Mouse (Mus musculus): ENCODE results near the gene Dab2ip. TPM values are rescaled to one million over a fixed set of nuclear protein-coding genes. Genes with fewer than 3 reads are reported as not detected.
A peak's percentile ranks its signal among the peaks of the same experiment; 100 is the strongest.

The Dab2ip gene
- polyA plus RNA-seq, 1 experiment, result 46.9 TPM

DNA sequence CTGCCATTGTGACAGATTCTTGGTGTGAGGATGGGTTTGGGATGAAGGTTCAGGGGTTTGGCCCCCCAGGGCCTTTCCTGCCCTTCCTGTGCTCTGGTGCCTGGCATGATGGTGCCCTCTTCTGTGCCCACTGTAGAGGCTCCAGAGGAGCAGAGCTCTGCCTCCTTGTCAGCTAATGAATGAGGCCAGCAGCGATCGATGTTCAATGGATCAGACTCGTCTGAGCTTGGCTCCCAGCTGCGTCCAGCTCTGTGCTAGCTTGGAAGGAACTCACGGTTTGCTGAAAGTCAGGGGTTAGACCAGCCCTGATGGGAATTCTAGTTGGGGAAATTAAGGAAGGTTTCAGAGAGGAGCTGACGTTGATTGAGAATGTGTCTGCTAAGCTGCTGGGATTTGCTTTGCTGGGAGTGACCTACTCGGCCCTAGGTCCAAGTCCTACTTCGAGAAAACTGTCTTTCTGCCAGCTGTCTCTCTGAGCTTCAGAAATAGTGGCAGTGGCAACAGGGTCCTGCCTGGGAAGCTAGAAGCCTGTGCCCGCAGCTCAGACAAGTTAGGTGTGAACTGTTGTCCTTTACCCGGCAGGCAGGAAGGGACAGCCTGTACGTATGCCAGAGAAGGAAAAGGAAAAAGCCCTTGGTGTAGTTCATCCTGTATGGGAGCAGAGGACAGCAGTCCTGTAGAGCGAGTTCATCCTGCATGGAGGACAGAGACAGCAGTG, 65.5 kb downstream of the Dab2ip start:
- TF ChIP-seq POLR2AphosphoS2 (IDR thresholded peaks at IDR 0.05; ENCODE audit: insufficient read length, low read depth) (no peak), TCF3 (IDR thresholded peaks at IDR 0.05; ENCODE audit: insufficient read length, low read depth) (no peak), USF1 (IDR thresholded peaks at IDR 0.05; ENCODE audit: low read depth) (no peak), SRF (IDR thresholded peaks at IDR 0.05; ENCODE audit: control insufficient read depth, insufficient read length, low read depth) (no peak), MYOG (IDR thresholded peaks at IDR 0.05; ENCODE audit: control insufficient read depth in 1 of 3, insufficient read depth in 1 of 3, insufficient read length in 2 of 3, low read depth in 2 of 3) (no peak), REST (IDR thresholded peaks at IDR 0.05; ENCODE audit: insufficient read depth, insufficient read length) (no peak), MYOD1 (IDR thresholded peaks at IDR 0.05; ENCODE audit: control insufficient read depth in 1 of 3, insufficient read length in 2 of 3, low read depth in 2 of 3) (no peak), CEBPB (IDR thresholded peaks at IDR 0.05; ENCODE audit: insufficient read depth, poor library complexity, severe bottlenecking) (no peak), POLR2A (IDR thresholded peaks at IDR 0.05; ENCODE audit: insufficient read length, low read depth) (no peak), E2F4 (IDR thresholded peaks at IDR 0.05; ENCODE audit: insufficient read depth) (no peak), TCF12 (IDR thresholded peaks at IDR 0.05; ENCODE audit: insufficient read depth, poor library complexity, severe bottlenecking) (no peak), MAX (IDR thresholded peaks at IDR 0.05; ENCODE audit: low read depth) (no peak)
- Histone ChIP-seq H3K27me3 (ENCODE audit: control insufficient read depth, insufficient read depth, insufficient read length) (no peaks in the 10 kb centered on the region), H3K4me2 (ENCODE audit: low read depth) (no peak overlapping the region)

DNA sequence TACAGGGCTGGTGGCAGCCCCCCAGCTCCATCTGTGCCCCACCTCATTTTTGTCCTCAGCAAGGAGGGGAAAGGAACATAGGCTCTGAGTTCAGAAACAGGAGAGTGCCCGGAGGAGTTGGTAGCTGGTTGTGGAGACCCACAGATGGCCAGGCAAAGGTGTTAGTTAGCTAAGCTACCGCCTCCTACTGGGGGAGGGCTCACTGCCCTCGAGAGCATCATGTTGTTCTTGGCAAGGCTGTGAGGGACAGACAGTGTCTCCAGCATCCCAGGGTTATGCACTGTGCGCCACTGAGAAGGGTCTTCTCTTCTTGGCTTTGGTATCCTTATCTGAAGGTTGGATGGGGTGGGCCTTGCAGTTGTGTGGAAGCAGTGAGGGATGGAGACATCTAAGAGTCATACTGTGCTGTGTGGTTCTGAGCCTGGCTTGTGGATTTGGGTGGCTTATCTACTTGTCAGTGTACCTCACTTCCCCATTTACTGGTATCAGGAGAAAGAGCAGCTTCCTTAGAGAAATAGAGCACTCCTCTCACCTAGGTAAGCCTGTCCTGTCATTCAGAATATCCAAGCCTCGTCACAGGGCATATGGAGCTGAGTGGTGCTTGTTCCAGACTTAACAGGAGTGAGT, 66.4 kb downstream of the Dab2ip start:
- Histone ChIP-seq H3K4me2 (ENCODE audit: low read depth) (no peak overlapping the region), H3K36me3 (ENCODE audit: control insufficient read depth, insufficient read depth) (no peaks in the 10 kb centered on the region), H3K79me2 (ENCODE audit: control insufficient read depth, insufficient read depth) (no peaks in the 10 kb centered on the region), H3K4me3 (no peak overlapping the region), H3K27me3 (ENCODE audit: control insufficient read depth, insufficient read depth, insufficient read length) (no peaks in the 10 kb centered on the region), H3ac (ENCODE audit: control insufficient read depth, insufficient read length) (no peak overlapping the region)
- no peak for TF ChIP-seq TCF3 (IDR thresholded peaks at IDR 0.05; ENCODE audit: insufficient read length, low read depth)
- no peak for TF ChIP-seq TCF12 (IDR thresholded peaks at IDR 0.05; ENCODE audit: insufficient read depth, poor library complexity, severe bottlenecking)
- TF ChIP-seq MYOG (IDR thresholded peaks at IDR 0.05; ENCODE audit: control insufficient read depth in 1 of 3, insufficient read depth in 1 of 3, insufficient read length in 2 of 3, low read depth in 2 of 3), result no peak
- no peak for TF ChIP-seq SRF (IDR thresholded peaks at IDR 0.05; ENCODE audit: control insufficient read depth, insufficient read length, low read depth)

More for the DNA sequence above, 65.5 kb downstream of the Dab2ip start:
- no peak overlapping the region for H3K4me3 ChIP-seq
- H3K79me2 ChIP-seq (ENCODE audit: control insufficient read depth, insufficient read depth), result no peaks in the 10 kb centered on the region
- H3ac ChIP-seq (ENCODE audit: control insufficient read depth, insufficient read length), result no peak overlapping the region
- no peaks in the 10 kb centered on the region for H3K36me3 ChIP-seq (ENCODE audit: control insufficient read depth, insufficient read depth)

DNA sequence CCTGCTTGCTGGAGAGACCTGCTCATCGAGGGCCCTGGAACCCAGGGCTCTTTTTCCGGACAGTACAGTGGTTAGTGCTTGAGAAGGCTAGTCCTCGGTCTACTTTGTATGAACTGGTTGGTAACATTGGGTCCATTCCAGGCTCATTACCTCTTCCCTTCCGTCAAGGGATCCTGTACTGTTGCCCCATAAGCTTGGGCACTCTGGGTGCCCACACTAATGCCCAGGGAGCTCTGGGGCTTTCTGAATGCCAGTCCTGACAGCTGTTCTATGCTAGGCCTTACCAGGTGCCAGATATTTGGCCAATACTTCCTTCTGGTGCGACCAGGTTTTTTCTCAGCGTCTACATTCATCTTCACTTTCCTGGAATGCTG, 66.9 kb downstream of the Dab2ip start:
- Histone ChIP-seq H3K4me3 (no peak overlapping the region), H3K27me3 (ENCODE audit: control insufficient read depth, insufficient read depth, insufficient read length) (no peaks in the 10 kb centered on the region), H3K36me3 (ENCODE audit: control insufficient read depth, insufficient read depth) (no peaks in the 10 kb centered on the region), H3ac (ENCODE audit: control insufficient read depth, insufficient read length) (no peak overlapping the region), H3K79me2 (ENCODE audit: control insufficient read depth, insufficient read depth) (no peaks in the 10 kb centered on the region), H3K4me2 (ENCODE audit: low read depth) (no peak overlapping the region)
- TF ChIP-seq SRF (IDR thresholded peaks at IDR 0.05; ENCODE audit: control insufficient read depth, insufficient read length, low read depth), result no peak
- no peak for TF ChIP-seq E2F4 (IDR thresholded peaks at IDR 0.05; ENCODE audit: insufficient read depth)
- no peak for TF ChIP-seq POLR2AphosphoS2 (IDR thresholded peaks at IDR 0.05; ENCODE audit: insufficient read length, low read depth)
- no peak for TF ChIP-seq POLR2A (IDR thresholded peaks at IDR 0.05; ENCODE audit: insufficient read length, low read depth)
- no peak for TF ChIP-seq REST (IDR thresholded peaks at IDR 0.05; ENCODE audit: insufficient read depth, insufficient read length)
- no peak for TF ChIP-seq MYOG (IDR thresholded peaks at IDR 0.05; ENCODE audit: control insufficient read depth in 1 of 3, insufficient read depth in 1 of 3, insufficient read length in 2 of 3, low read depth in 2 of 3)
- no peak for TF ChIP-seq TCF3 (IDR thresholded peaks at IDR 0.05; ENCODE audit: insufficient read length, low read depth)
- TF ChIP-seq TCF12 (IDR thresholded peaks at IDR 0.05; ENCODE audit: insufficient read depth, poor library complexity, severe bottlenecking), result no peak
- TF ChIP-seq USF1 (IDR thresholded peaks at IDR 0.05; ENCODE audit: low read depth), result no peak
- no peak for TF ChIP-seq CEBPB (IDR thresholded peaks at IDR 0.05; ENCODE audit: insufficient read depth, poor library complexity, severe bottlenecking)
- TF ChIP-seq MYOD1 (IDR thresholded peaks at IDR 0.05; ENCODE audit: control insufficient read depth in 1 of 3, insufficient read length in 2 of 3, low read depth in 2 of 3), result no peak

DNA sequence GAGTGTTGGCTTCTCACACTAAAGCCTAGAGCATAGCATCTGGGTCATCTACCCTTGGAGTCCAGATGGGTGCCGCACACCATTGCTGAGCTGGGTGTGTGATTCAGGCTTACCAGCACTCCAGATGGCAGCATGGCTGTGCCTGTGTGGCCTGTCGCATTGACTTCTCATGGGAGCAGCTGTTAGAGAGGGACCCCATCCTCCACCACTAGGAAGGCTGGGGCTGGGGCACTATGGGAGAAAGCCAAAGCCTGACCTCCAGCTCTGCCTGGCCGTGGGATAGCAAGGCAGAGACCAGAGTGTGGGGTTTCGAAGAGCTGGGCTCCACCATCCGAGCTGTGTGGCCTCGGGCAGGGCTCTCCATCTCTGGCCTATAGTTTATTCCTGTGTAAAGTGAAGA, 67.5 kb downstream of the Dab2ip start:
- no peaks in the 10 kb centered on the region for H3K27me3 ChIP-seq (ENCODE audit: control insufficient read depth, insufficient read depth, insufficient read length)
- no peak overlapping the region for H3K4me3 ChIP-seq
- no peak overlapping the region for H3ac ChIP-seq (ENCODE audit: control insufficient read depth, insufficient read length)
- no peak for TF ChIP-seq USF1 (IDR thresholded peaks at IDR 0.05; ENCODE audit: low read depth)
- no peak for TF ChIP-seq MYOD1 (IDR thresholded peaks at IDR 0.05; ENCODE audit: control insufficient read depth in 1 of 3, insufficient read length in 2 of 3, low read depth in 2 of 3)
- TF ChIP-seq MYOG (IDR thresholded peaks at IDR 0.05; ENCODE audit: control insufficient read depth in 1 of 3, insufficient read depth in 1 of 3, insufficient read length in 2 of 3, low read depth in 2 of 3), result peak in 1 of 3 experiments; percentile 9
- no peak overlapping the region for H3K4me2 ChIP-seq (ENCODE audit: low read depth)
- H3K79me2 ChIP-seq (ENCODE audit: control insufficient read depth, insufficient read depth), result no peaks in the 10 kb centered on the region
- no peaks in the 10 kb centered on the region for H3K36me3 ChIP-seq (ENCODE audit: control insufficient read depth, insufficient read depth)

DNA sequence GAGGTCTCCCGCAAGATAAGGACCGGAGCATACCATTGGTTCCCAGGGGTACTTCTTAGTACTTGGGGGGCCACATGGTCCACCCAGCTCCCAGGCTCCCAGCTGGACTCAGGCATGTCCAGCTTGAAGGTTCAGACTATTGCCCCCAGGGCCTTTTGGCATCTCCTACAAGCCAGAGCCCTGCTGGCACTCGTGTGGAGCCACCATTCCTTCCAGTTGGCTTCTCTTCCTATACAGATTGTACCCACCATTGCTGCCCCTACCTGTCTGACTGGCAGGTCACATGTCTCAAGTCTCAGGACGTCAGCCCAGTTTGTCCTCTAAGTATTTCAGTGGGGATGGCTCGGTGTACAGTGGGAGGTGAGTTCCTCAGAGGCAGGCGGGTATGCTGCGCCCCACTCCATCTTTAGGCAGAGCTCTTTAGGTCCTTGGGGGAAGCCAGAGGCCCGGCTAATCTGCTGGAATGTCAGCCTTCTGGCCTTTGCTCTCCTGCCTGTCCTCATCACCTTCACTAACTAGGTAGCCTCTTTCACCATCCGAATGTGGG, 68.2 kb downstream of the Dab2ip start:
- Histone ChIP-seq H3K27me3 (ENCODE audit: control insufficient read depth, insufficient read depth, insufficient read length) (no peaks in the 10 kb centered on the region), H3K36me3 (ENCODE audit: control insufficient read depth, insufficient read depth) (no peaks in the 10 kb centered on the region), H3K79me2 (ENCODE audit: control insufficient read depth, insufficient read depth) (no peaks in the 10 kb centered on the region), H3K4me2 (ENCODE audit: low read depth) (no peak overlapping the region), H3ac (ENCODE audit: control insufficient read depth, insufficient read length) (no peak overlapping the region), H3K4me3 (no peak overlapping the region)
- TF ChIP-seq MAX (IDR thresholded peaks at IDR 0.05; ENCODE audit: low read depth) (no peak), MYOG (IDR thresholded peaks at IDR 0.05; ENCODE audit: control insufficient read depth in 1 of 3, insufficient read depth in 1 of 3, insufficient read length in 2 of 3, low read depth in 2 of 3) (no peak), REST (IDR thresholded peaks at IDR 0.05; ENCODE audit: insufficient read depth, insufficient read length) (no peak), CEBPB (IDR thresholded peaks at IDR 0.05; ENCODE audit: insufficient read depth, poor library complexity, severe bottlenecking) (no peak), E2F4 (IDR thresholded peaks at IDR 0.05; ENCODE audit: insufficient read depth) (no peak), TCF3 (IDR thresholded peaks at IDR 0.05; ENCODE audit: insufficient read length, low read depth) (no peak), MYOD1 (IDR thresholded peaks at IDR 0.05; ENCODE audit: control insufficient read depth in 1 of 3, insufficient read length in 2 of 3, low read depth in 2 of 3) (no peak), USF1 (IDR thresholded peaks at IDR 0.05; ENCODE audit: low read depth) (no peak)

Data from myocyte (in vitro differentiated cells).